In genomic region chr10:91424786-91425185, GRCm38 (mm10) we compare ENCODE assay signal across 15 mouse cellular contexts.
"Had no signal": no experiment of that assay in that cellular context is flagged by ENCODE, and none has a peak within 500 bp of the region (broad histone marks: within the 10 kb centered on the region; RNA-seq: fewer than 3 reads in every experiment).

No protein-coding gene starts in this region.

- H3K4me2 ChIP-seq: neural tube, embryonic 13.5 days; neural tube, embryonic 15.5 days; stomach, embryonic 15.5 days had no signal

- H3K27me3 ChIP-seq: neural tube, embryonic 13.5 days; neural tube, embryonic 15.5 days; stomach, embryonic 15.5 days had no signal

- H3K9me3 ChIP-seq: neural tube, embryonic 13.5 days; neural tube, embryonic 15.5 days; stomach, embryonic 15.5 days had no signal

- H3K36me3 ChIP-seq: neural tube, embryonic 13.5 days; neural tube, embryonic 15.5 days; stomach, embryonic 15.5 days had no signal

- DNase-seq: retina, postnatal 1 day; right cerebral cortex, adult 18-20 months; right cerebral cortex, postnatal 14 days; right cerebral cortex, postnatal 25 days; right cerebral cortex, postnatal 4 days; spleen, adult 18-20 months; thymus, adult 18-20 months; thymus, adult 2 months; thymus, postnatal 14 days; thymus, postnatal 25 days; thymus, postnatal 4 days had no signal

- H3K27ac ChIP-seq: neural tube, embryonic 13.5 days; neural tube, embryonic 15.5 days; stomach, embryonic 15.5 days; stomach, postnatal 0 days had no signal

- H3K4me3 ChIP-seq: neural tube, embryonic 13.5 days; neural tube, embryonic 15.5 days; stomach, embryonic 15.5 days had no signal

- H3K9ac ChIP-seq: neural tube, embryonic 13.5 days; neural tube, embryonic 15.5 days; stomach, embryonic 15.5 days had no signal

- H3K4me1 ChIP-seq: neural tube, embryonic 13.5 days; neural tube, embryonic 15.5 days had no signal
